Mouse (Mus musculus) hindlimb bud, embryonic 11.5 days (tissue): ENCODE results near the gene Cavin3.

ENCODE experiments used
- DNase-seq: peaks from one replicate; pipeline ENCODE4 v3.0.0-alpha.2; 2012; ENCODE audit warnings: low read depth, low spot score; ENCODE audit errors: extremely low spot score

The Cavin3 gene

DNA sequence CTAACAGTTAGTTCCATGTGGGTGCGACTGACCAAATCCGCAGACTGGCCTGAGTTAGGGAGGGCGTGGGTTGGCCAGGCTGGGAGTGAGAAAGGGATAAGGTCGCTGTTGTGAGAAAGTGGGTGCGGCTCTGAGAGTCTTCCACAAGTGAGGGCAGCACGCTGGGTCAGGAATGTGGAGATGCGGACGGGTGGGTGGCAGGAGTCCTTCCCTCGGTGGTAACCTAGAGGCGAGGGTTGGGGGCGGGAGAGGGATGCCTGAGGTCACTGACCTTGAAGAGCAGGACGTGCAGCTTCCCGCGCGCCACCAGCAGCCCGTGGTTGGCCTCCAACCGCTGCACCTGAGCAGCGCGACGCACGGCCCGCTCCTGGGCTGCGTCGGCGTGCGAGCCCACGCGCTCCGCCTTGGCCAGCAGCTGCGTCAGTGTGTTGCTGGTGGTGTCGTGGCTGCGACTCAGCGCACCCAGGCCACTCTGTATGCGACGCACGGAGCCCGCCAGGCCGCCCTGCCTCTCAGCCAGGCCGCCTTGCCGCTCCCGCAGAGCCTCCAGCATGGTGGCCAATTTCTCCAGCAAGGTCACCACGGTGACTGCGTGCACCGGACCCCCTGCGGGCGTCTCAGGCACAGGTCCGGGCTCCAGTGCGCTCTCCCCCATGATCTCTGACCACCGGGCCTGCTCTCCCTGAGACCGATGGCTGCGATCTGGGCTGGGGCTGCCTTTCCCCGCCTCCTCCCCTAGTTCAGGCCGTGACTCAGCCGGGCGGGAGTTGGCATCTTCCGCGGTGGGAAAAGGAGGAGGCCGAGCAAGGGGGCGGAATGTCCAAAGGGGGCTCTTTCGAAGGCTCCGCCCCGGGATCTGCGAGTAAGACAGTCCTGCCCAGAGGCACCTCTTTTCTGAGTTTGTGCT lies at the start of gene Cavin3:
Gene Cavin3, minus strand, starts transcription at position 796 of the 907 bp plus-strand sequence.
- DNase-seq = no peak

DNA sequence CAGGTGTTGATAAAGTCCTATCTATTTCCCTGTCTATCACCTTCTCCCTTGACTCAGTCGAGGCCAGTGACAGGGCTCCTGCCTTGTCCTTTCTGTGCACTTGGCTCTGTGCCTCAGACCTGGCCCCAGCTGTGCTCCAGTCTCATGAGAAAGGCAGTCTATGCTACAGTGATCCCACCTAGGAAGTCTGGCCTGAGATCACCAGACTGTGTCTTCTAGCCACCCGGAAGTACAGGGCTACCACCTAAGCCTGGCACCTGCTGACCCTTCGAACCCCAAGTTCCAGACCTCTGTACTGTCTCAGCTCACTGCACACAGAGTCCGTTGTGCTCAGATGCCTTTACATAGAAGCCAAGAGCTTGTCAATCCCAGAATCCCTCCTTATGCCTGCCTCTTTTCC lies 46.0 kb upstream of the Cavin3 start:
- no peak for DNase-seq

DNA sequence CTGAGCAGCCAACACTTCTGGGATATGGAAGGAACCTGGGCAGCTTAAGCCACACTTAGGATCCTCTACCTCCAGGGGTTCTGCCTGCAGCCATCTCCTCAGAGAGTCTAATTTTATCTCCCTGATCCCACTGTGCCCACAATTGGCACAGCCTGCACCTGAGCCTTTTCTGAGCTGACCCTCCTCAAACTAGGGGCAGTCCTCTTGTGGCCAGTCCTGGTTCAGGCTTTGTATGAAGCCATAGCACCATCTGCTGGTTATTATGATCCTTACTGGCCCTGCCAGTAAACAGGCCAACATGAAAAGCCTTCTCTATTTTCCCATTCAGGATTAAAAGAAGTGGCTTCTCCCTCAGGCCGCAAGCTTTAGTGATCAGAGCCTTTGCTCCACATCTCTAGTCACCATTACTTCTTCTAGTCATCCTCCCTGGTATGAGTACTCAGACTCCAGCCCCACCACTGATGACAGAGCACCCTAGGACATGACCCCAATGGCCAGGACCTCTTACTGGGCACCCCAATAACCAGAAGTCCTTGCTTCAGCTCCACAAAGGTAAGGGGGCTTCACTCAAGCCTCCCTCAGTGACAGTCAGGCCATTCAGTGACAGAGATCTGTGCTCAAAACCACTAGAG lies 45.3 kb upstream of the Cavin3 start:
- DNase-seq = no peak

DNA sequence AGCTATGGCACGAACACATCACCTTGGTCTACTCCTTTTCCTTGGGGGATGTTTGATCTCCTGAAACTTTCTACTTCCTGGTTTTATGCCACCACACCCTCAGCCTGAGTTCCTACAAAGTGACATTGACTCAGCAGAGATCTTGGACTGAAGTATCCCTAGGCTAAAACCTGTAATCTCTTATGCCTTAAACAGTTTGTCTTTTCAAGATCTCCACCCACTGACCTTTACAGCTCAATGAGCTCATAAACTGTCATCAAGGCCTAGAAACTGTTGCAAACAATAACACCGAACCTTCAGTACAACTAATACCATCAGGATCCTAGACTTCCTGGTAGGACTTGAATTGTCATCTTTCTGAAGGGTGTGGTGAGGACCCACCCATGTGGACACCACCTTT lies 42.1 kb upstream of the Cavin3 start:
- DNase-seq = no peak

DNA sequence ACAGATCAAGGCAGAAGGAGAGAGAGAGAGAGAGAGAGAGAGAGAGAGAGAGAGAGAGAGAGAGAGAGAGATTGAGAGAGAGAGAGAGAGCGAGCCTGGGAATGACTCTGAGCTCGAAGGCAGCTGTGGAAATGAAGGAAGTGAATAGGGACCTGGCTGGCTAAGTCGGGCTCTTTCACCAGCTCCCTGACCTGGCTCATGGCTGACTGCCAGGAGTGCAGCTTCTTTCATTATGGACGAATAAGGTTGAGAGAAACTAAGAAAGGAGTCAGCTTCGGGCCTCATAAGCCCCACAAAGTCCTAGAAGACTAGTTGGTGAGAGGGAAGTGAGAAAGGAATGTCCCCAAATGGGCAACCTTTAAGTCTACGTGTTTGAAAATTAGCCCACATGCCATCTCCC lies 38.1 kb upstream of the Cavin3 start:
- DNase-seq = no peak

DNA sequence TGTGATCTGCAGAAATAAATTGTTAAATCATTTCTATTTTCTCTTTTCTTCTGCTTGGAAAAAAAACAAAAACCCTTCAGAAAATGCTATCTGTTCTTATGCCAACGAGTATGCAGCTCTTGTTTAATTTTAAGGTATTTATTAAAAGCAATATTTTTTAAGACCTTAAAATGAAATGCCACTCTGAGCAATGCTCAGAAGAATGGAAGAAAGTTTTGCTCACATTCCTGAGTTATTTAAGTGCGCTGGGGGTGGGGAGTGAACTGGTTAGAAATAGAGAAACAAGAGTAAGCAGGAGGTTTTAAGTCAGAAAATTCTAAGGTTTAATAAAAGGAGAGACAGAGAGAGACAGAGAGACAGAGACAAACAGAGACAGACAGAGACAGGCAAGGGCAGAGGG lies 37.7 kb upstream of the Cavin3 start:
- DNase-seq = no peak

DNA sequence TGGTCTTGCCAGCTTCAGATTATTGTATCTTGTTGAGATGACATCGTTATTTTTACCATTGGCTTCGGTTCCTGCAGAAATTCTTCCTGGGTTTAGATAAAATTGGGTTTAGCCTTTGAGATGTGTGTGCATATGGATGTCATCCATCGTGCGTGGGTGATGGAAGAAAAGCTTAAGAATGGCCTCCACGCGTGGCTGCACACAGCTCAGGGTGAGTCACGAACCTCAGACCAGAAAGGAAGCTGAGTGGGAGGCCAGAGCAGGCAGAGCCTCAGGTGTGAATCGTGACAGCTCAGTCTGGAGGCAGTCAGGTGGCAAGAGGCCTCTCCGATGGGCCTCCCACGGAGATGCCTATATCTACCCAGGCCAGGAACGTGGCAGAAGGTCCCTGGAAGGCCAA lies 37.2 kb upstream of the Cavin3 start:
- no peak for DNase-seq

DNA sequence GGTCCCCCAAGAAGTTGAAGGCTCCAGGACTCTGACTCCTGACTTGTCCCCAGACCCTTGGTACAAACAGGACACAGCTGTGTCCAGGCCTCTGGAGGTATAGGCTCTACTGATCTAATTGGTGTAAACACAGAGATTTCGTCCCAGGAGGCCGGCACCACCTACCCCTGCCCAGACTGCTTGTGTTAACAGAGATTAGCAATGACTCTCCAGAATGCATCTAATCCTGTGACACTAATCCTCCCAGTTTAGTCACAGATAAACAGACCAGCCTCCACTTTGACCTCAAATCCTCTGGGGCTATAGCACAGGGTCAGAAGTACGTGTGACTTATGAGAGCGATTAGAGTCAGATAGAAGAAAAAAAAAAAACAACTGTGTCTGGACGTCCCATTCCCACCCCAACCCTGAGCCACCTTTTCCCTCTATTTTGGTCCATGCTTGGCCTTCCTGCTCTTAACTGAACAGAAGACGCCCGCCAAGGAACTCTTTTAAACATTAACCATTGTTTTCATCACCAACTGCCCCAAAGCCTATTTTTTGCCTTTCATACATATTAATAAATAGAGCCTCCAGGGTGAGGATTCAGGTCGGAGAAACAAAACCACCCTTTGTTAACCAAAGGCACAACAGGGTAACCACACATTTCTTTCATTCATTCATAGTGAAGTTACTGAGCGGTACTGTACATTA lies 34.7 kb upstream of the Cavin3 start:
- no peak for DNase-seq

DNA sequence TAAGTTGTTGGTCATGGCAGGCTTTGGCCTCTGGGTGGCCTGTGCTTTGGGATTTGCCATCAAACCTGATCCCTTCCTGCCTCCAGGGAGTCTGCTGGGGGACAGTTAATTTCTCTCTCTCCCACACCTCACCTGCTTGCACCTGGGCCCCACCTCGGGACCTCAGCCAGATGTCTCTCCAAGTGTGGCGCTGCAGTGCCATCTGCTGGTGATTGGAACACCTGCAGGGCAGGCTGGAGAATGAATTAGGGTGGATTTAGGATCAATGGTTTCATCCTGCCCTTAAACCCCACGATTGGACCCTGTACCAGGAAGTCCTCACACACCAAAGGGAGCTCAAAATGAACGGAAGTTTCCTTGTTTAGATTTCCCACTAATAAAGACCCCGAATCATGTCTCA lies 33.1 kb upstream of the Cavin3 start:
- DNase-seq = no peak

DNA sequence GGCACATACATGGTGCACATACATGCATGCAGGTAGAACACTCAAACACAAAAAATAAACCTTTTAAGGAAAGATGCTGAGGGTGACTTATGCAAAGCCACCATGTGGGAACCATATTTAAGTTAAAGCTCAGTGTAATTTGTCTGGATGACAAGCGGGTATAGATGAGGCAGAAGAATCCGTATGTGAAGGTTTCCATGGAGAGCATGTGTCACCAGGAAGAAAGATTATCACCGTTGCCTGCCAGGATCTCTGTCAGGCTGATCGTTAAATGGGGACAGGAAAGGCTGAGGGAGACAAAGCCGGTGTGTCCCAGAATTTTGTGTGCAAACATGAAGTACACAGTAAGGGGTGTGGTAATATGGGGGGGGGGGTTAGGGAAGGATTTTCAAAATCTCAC lies 32.5 kb upstream of the Cavin3 start:
- DNase-seq = no peak

DNA sequence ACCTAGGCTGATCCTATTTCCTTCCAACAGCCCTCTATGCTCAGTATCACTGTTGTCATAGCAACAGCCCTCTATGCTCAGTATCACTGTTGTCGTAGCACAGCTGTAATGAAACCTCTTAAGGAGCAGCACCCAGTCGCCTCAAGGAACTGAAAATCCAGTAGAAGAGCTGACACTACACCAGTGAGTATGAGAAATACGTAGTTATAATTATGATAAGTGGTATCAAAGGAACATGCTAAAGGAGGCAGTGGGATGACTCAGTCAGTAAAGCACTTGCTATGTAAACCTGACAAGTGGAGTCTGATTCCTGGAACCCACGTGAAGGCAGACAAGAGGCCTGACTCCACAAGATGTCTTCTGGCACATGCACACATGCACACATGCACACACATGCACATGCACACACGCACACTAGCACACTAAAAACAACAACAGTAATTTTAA lies 31.8 kb upstream of the Cavin3 start:
- DNase-seq = no peak

DNA sequence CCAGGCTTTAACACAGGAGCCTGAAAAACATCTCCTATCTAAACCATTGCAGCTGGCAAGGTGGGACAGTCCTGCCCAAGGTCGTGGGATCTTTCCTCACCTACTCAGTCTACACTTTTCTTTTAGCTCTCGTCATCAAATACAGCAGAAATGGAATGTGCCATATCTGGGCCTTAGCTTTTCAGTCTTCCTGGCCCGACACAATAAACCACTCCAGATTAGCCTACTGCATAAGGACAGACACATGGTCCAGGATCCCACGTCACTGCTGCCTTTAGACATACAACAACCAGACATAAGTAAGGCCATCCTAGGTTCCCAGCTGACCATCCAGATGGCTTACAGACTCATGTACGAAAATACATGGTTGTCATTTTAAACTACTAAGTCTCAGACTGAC lies 28.0 kb upstream of the Cavin3 start:
- DNase-seq = no peak

DNA sequence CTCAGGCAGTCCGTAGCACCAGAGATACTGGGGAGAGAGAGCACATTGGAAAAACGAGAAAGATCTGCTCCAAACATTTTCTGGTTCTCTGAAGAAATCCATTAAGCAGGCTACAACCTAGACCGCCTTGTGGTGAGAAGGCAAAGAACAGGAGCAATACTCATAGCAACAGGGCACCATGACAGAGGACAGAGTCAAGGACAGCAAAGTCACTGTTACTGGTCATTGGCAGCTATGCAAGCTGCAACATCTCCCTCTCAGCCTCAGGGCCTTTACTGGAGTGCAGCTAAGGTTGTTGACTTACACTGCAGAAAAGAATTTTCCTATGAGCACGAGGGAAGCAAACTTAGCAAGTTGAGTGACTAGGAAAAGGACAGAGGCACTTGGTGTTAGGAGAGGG lies 25.2 kb upstream of the Cavin3 start:
- DNase-seq = no peak

DNA sequence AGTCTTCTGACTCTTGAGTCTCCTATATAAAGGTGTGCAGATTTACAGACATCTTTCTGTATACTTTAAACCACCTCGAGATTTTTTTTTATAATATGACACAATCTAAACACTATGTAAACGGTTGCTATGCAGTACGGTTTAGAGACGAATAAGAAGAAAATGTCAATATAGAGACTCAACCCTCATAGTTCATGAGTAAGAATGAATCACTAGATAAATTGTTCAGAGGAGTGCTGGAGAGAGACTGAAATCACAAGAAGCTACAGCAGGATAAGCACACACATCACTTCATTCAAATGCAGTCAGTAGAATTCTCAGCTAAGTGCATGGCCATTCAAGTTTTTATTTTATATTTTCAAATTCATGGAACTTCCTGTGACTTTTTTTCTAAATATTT lies 19.9 kb upstream of the Cavin3 start:
- DNase-seq = no peak

DNA sequence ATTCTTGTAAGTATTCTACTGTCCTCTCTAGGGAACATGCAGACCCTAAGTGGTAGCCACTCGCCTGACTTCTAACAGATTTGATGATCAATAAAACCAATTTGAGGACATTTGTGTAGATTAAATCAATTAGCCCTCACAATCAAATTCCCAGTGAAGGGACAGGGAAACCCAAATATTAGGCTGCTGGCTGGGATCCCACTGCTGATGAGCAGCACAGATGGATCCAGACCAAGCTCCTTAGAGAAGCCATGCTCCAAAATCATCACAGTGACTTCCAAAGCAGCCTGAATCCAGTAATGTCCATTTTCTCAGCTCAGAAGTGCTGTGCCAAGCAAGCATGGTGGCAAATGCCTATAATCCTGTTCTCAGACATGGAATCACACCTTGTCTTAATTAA lies 17.6 kb upstream of the Cavin3 start:
- no peak for DNase-seq

DNA sequence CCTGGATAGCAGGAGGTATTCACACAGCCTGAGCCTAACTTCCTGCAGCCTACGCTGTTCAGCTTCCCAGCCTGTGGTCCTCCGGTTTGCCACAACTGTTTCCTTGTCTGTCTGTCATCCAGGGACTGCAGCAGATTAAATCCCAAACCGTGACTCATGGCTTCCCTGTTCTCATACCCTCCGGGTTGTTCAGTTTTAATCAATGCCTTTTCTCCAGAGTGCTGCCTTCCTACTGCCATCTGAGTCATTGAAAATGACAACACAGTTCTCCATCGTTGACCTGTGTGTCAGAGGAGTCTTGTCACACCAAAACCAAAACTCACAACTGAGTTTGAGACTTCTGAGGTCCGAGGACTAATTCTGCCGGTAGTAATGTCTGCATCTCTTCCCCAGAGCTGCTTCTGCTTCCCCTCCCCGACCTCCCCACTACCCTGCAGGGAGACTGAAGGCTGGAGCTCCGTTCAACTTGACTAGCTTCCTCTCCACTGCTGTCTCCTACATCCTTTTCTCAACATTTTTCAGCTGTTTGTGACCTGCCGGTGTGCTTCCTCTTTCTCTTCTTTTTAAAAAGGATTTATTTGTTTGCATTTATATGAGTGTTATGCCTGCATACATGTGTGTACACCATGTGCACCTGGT lies 16.9 kb upstream of the Cavin3 start:
- no peak for DNase-seq

DNA sequence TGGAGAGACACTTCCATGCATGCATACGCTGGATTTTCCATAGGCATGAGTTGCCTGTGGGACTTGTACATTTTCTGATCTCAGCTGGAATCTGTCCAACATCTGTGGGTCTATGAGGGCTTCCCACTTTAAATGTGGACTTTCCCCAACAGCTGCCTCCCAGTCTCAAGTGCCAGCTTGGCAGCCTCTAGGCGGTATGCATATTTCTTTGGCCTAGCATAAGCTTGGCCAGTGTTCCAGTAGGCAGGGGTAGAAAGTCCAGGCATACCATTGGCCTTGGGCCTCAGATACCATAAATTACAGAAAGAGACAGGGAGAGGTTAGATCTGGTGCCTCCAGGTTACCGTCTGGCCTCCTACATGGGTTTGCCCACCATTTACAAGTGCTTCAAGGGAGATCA lies 15.8 kb upstream of the Cavin3 start:
- no peak for DNase-seq

DNA sequence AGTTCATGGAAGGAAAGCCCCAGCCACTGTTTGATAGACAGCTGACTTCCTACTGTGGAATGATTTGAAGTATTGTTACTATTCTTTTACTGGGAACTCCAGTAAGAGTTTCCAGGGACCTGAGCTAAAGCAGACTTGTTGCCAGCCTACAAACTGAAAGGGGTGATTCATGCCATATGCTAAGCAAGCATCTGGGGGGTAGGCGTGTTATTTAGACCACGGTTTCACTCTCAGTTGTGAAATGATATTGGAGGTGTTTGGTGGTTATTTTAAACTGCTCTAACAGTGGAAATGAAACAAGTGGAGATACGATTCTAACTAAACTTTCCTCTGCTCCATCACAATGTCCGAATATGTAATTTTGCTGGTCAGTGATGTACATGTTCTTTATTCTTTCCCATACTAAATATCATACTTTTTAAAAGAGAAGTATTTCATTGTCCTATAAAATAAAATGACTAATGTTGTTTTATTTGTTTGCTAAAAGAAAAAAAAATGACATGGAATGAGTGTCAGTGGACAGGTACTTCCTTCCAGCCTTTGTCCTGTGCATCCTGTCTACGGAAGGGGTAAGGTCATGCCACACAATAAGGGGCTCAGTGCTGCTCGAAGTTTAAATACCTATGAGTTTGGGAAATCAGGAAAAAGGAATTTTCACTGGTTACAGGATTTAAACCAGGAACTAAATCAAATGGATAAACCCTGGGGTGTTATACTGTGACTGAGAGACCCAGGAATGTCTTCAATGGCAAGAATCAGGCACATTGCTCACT lies 5.2 kb upstream of the Cavin3 start:
- DNase-seq = no peak

DNA sequence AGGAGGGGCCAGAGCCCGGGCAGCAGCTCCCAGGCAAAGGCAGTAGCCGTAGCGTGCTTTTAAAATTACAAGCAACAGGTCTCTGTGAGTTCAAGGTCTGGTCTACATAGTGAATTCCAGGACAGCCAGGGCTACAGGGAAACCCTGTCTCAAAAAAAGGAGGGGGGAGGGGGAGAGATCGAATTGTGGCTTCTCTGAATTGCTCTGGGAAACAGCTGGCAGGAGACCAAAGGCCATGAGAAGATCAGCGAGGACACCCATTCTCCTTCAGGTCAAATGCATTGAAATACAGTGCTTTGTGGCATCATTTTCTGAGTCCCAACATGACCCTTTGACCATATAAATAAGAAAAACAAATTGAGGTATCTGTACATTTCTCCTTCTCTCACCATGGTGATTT lies 2.9 kb upstream of the Cavin3 start:
- no peak for DNase-seq

DNA sequence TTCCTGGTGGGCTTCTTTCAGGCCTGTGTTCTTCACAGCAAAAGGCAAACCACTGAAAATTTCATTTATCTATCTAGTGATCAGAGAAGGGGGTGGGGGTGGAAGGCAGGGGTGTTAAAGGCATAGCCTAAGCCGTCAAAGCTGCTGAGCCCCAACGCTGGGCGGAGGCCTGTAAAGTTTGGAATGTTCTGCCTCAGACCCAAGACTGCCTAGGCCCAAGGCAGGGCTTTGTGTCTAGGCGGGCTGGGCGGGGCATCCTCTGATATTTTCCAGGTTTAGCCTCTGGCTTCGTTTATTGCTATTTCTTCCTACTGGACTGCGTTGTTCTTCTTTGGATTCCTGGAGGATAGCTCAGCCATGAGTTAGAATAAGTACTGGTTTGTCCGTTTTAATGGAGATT lies 326 bp upstream of the Cavin3 start:
- no peak for DNase-seq
